Mouse (Mus musculus): ENCODE data around the gene Vps35l.

Gene Vps35l

DNA sequence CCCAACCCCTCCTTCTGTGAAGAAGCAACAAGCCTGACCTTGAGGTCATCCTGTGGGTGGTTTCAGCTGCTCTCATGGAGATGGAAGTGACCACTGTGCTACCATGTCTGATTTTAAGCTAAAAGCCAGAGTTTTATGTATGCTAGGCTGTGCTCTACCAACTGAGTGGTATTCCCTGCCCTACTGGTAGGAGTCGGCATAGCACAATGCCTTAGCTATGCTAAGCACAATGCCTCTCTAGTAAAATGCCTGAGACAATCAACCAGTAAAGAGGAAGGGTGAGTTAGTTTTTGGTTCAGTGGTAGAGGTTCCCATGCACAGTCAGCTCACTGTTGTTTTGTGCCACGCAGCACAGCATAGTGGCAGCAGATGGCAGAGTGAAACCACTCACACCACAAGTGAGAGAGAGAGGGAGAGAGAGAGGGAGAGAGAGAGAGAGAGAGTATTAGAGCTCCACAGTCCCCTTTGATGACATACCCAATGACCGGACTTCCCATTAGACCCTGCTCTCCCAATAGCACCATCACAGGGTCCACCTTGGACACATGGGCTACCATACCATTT, 139.5 kb downstream of the Vps35l start:
- DNase-seq (ENCODE audit: low spot score) = no peak

DNA sequence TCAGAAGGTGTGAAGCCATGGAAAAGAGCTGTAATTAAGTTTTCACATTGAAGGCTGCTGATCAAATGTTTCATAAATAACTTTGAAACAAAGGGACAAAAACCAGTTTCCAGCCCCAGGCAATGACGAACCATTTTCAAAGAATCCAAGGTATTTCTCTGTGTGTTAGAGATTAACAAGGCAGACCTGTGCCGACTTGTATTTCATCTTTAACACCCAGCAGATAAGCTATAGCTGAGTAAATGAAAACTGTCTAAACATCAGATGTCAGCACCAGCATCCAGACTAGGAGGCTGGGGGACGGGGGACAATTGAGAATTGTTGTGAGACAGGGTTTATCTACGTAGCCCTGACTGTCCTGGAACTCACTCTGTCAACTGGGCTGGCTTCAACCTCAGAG, 143.9 kb downstream of the Vps35l start:
- DNase-seq (ENCODE audit: low spot score) = no peak

GRCm38 (mm10) chr7:118884969-118885368, 144.9 kb downstream of the Vps35l start:
- no peak for DNase-seq (ENCODE audit: low spot score)

GRCm38 (mm10) chr7:118887303-118888055, 147.5 kb downstream of the Vps35l start:
- DNase-seq (ENCODE audit: low spot score) = no peak

GRCm38 (mm10) chr7:118889046-118889680, 149.1 kb downstream of the Vps35l start:
- DNase-seq (ENCODE audit: low spot score) = no peak

All from c-Kit-positive CD71-positive TER-119-positive erythroid progenitor cells, embryonic 14.5 days (primary cell).